Mouse (Mus musculus): ENCODE results near the gene Decr2. TPM values are rescaled to one million over a fixed set of nuclear protein-coding genes. Genes with fewer than 3 reads are reported as not detected.

Decr2 gene
- polyA plus RNA-seq, 1 experiment from 2014 or later: 36.3 TPM

Other genes with a start within 250 kb of the Decr2 start
- gene Gm20683, start 248.6 kb downstream of the Decr2 start, polyA plus RNA-seq (2015; fragmentation: Nextera tagmentation; extraction: Ambion mirVana): 14.2 and 14.7 TPM in 2 replicates
- 17.2 and 18.3 TPM in 2 replicates for gene Rhot2, start 245.5 kb downstream of the Decr2 start, polyA plus RNA-seq (2015; fragmentation: Nextera tagmentation; extraction: Ambion mirVana)
- gene Wdr90, start 228.8 kb downstream of the Decr2 start, polyA plus RNA-seq (2015; fragmentation: Nextera tagmentation; extraction: Ambion mirVana): 19.7 and 23.3 TPM in 2 replicates
- 18.5 and 19.8 TPM in 2 replicates for gene Mcrip2, start 221.6 kb downstream of the Decr2 start, polyA plus RNA-seq (2015; fragmentation: Nextera tagmentation; extraction: Ambion mirVana)
- gene Mettl26, start 215.3 kb downstream of the Decr2 start, polyA plus RNA-seq (2015; fragmentation: Nextera tagmentation; extraction: Ambion mirVana): 70.5 and 71.1 TPM in 2 replicates
- gene Wfikkn1, start 209.5 kb downstream of the Decr2 start, polyA plus RNA-seq (2015; fragmentation: Nextera tagmentation; extraction: Ambion mirVana): 0.47 and 0.54 TPM in 2 replicates
- 56.7 and 57.5 TPM in 2 replicates for gene Rab40c, start 170.6 kb downstream of the Decr2 start, polyA plus RNA-seq (2015; fragmentation: Nextera tagmentation; extraction: Ambion mirVana)
- 71.9 and 75.8 TPM in 2 replicates for gene Pigq, start 145.4 kb downstream of the Decr2 start, polyA plus RNA-seq (2015; fragmentation: Nextera tagmentation; extraction: Ambion mirVana)
- 0.73 and 0.80 TPM in 2 replicates for gene Nhlrc4, start 145.4 kb downstream of the Decr2 start, polyA plus RNA-seq (2015; fragmentation: Nextera tagmentation; extraction: Ambion mirVana)
- 3.1 and 6.1 TPM in 2 replicates for gene A930017K11Rik, start 137.8 kb downstream of the Decr2 start, polyA plus RNA-seq (2015; fragmentation: Nextera tagmentation; extraction: Ambion mirVana)
- gene Capn15, start 104.5 kb downstream of the Decr2 start, polyA plus RNA-seq (2015; fragmentation: Nextera tagmentation; extraction: Ambion mirVana): 22.2 and 23.8 TPM in 2 replicates
- gene Rab11fip3, start 20.8 kb downstream of the Decr2 start, polyA plus RNA-seq (2015; fragmentation: Nextera tagmentation; extraction: Ambion mirVana): 32.2 and 32.6 TPM in 2 replicates
- gene Nme4, start 5.3 kb upstream of the Decr2 start, polyA plus RNA-seq (2015; fragmentation: Nextera tagmentation; extraction: Ambion mirVana): 24.7 and 25.1 TPM in 2 replicates
- 4.0 and 4.6 TPM in 2 replicates for gene Tmem8, start 23.0 kb upstream of the Decr2 start, polyA plus RNA-seq (2015; fragmentation: Nextera tagmentation; extraction: Ambion mirVana)
- gene Mrpl28, start 33.2 kb upstream of the Decr2 start, polyA plus RNA-seq (2015; fragmentation: Nextera tagmentation; extraction: Ambion mirVana): 172 and 179 TPM in 2 replicates
- gene Axin1, start 48.4 kb upstream of the Decr2 start, polyA plus RNA-seq (2015; fragmentation: Nextera tagmentation; extraction: Ambion mirVana): 23.5 and 27.8 TPM in 2 replicates
- gene Pdia2, start 108.8 kb upstream of the Decr2 start, polyA plus RNA-seq (2015; fragmentation: Nextera tagmentation; extraction: Ambion mirVana): 0.13 and 0.38 TPM in 2 replicates
- gene Rgs11, start 112.6 kb upstream of the Decr2 start, polyA plus RNA-seq (2015; fragmentation: Nextera tagmentation; extraction: Ambion mirVana): 7.6 and 8.3 TPM in 2 replicates
- 124 and 125 TPM in 2 replicates for gene Arhgdig, start 117.4 kb upstream of the Decr2 start, polyA plus RNA-seq (2015; fragmentation: Nextera tagmentation; extraction: Ambion mirVana)
- 31.7 and 33.8 TPM in 2 replicates for gene Fam234a, start 153.9 kb upstream of the Decr2 start, polyA plus RNA-seq (2015; fragmentation: Nextera tagmentation; extraction: Ambion mirVana)
- 117 and 123 TPM in 2 replicates for gene Luc7l, start 162.6 kb upstream of the Decr2 start, polyA plus RNA-seq (2015; fragmentation: Nextera tagmentation; extraction: Ambion mirVana)

All from midbrain, embryonic 15.5 days (tissue).